Mouse (Mus musculus): ENCODE results near the gene Gm3448. TPM values are rescaled to one million over a fixed set of nuclear protein-coding genes. Genes with fewer than 3 reads are reported as not detected.
"Not testable (repeated sequence)": the region's sequence is repeated elsewhere in the genome, so short reads cannot be mapped to it uniquely, and the experiment has no call there.

Gene Gm3448
- total RNA-seq, 2 experiments from 2014 or later: 0.67 to 1.2 TPM

DNA sequence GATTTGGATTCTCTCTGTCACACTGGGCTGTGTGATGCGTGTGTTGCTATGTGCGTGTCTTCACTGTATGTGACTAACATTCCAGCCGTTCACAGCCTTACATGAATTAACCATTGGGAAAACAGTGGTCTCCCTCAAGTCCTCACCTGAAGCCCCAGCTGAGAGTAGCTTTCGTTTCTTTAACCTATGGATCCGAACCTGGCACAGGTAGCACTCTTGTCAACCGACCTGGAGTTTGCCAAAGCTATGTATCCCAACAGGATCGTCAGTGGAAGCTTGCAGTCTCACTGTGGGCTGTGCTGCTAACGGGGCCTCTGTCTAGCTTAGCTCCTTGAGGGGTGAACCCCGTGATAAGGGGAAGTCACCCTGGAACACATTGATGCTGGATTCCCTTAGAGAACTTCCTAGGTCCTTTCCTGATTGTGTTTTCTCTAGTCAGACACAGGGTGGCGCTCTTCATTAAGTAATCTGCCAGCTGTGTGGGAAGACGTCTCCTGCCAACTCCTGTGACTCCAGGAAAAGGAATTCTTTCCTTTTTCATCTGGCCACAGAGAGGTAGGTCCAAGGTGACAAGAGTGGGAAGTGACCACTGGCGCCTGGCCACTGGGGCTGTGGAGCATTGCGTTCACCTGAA is 24.2 kb upstream of the Gm3448 start:
- intact Hi-C loops (cut with DNase I): loop anchor here (1.0 to 5.0 kb wide), 4 partner anchors 117 to 402 kb away; partner anchors contain the start of gene Fam120b
- Histone ChIP-seq H3K4me3 (peak overlapping the region; percentile 44), H3K27ac (no peak overlapping the region)
- TF ChIP-seq CTCF (IDR thresholded peaks at IDR 0.05): peak; percentile 87
- DNase-seq: peak; percentile 60

GRCm38 (mm10) chr17:15060356-15060755 is 19.0 kb upstream of the Gm3448 start:
- no peak for TF ChIP-seq CTCF (IDR thresholded peaks at IDR 0.05)
- Histone ChIP-seq H3K4me3 (no peak overlapping the region), H3K27ac (no peak overlapping the region)
- intact Hi-C loops (cut with DNase I): no loop called here
- DNase-seq: no peak

- Histone ChIP-seq H3K27ac (no peak overlapping the region), H3K4me3 (no peak overlapping the region)
- no peak for TF ChIP-seq CTCF (IDR thresholded peaks at IDR 0.05)
- DNase-seq: no peak
- intact Hi-C loops (cut with DNase I): no loop called here
These were observed 18.3 kb upstream of the Gm3448 start for GRCm38 (mm10) chr17:15059646-15060045.

- DNase-seq: no peak
- Histone ChIP-seq H3K27ac (no peak overlapping the region), H3K4me3 (no peak overlapping the region)
- intact Hi-C loops (cut with DNase I): no loop called here
- TF ChIP-seq CTCF (IDR thresholded peaks at IDR 0.05): no peak
These were observed 16.8 kb upstream of the Gm3448 start for GRCm38 (mm10) chr17:15058161-15058591.

GRCm38 (mm10) chr17:15055925-15056324 is 14.6 kb upstream of the Gm3448 start:
- Histone ChIP-seq H3K4me3 (no peak overlapping the region), H3K27ac (no peak overlapping the region)
- intact Hi-C loops (cut with DNase I): no loop called here
- TF ChIP-seq CTCF (IDR thresholded peaks at IDR 0.05): no peak
- DNase-seq: no peak

DNA sequence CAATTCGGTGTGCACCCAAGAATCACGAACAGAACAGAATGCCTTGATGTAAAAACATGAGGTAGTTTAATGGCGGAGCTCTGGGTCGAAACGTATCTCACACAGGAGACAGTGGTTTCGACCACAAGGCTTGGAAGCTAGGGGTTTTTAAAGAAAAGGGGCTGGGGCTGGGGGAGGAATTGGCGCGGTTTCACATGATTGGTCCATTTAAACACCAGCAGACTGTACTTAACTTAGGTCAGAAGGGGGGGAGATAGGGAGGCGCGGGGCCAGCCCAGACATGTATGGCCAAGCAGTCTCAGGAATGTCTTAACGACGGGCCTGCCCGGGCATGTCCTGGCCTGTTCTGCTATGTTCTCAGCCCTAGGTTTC is 12.5 kb upstream of the Gm3448 start:
- DNase-seq; H3K4me3 ChIP-seq; intact Hi-C loops (cut with DNase I); H3K27ac ChIP-seq: not testable (repeated sequence)

DNA sequence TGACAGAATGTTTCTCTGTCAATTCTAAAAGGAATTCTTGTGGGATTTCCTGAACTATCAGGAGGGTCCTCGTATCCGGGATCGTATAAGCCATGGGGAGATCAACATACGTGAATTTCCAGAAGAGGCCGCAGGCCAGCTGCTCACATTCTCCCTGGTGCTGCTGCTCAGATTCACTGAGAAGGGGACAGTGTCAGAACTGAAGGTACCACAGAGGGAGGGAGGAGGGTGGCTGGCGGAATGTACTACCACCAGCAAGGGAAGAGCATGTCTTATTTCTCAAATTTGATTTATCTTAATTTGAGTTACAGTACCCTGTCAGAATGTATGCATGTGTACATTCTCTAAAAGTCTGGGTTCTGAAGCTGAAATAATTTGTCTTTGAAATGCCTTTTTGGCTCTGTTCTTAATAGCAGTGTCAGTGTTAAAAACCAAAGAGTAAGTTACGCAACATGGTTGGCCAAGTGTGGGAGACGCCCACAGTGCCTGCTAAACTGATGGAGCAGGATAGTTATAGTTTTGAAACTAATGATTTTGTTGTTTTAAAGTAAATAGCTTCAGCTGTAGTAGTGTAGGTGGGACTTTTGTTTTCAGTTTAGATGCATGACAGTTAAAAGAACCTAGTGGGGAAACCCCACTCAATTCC is 12.0 kb upstream of the Gm3448 start:
- H3K4me3 ChIP-seq; H3K27ac ChIP-seq; DNase-seq; intact Hi-C loops (cut with DNase I): not testable (repeated sequence)

- H3K4me3 ChIP-seq; DNase-seq; H3K27ac ChIP-seq; intact Hi-C loops (cut with DNase I): not testable (repeated sequence)
These were observed 11.4 kb upstream of the Gm3448 start for GRCm38 (mm10) chr17:15052766-15053165.

DNA sequence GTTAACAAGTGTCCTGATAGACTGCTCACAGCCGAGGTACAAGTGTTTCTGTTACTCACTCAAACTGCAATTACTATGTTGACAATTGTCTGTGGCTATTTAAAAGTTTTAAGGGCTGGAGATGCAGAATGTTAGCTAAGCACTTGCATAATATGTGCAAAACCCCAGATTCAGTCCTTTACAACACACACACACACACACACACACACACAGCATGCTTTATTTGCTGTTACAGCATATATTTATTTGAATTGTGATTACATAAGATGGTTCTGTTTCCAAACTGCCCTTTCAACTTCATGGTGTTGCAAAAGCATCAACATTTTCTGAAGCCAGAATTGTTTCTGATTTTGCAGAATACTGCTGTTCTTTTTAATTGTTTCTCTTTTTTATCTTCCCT is 9.0 kb upstream of the Gm3448 start:
- DNase-seq; intact Hi-C loops (cut with DNase I); H3K27ac ChIP-seq; H3K4me3 ChIP-seq: not testable (repeated sequence)

- H3K27ac ChIP-seq; DNase-seq; intact Hi-C loops (cut with DNase I); H3K4me3 ChIP-seq: not testable (repeated sequence)
These were observed 882 bp downstream of the Gm3448 start for GRCm38 (mm10) chr17:15040455-15040854.

DNA sequence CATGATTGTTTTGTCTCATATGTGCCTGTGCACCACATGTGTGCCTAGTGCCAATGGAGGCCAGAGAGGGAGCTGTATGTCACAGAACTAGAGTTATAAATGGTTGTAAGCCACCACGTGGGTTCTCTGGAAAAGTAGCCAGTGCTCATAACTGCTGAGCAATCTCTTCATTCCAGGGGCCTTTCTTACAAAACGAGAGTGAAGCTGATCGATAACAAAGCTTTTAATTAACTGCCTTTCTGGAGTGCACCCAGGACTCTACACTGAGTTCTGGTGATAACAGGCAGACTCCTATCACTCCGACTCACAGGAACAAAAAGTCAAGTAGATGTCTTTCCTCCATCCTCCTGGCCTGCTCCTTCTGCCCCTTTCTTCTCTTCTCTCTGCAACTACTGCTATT is 9.9 kb downstream of the Gm3448 start:
- intact Hi-C loops (cut with DNase I); H3K4me3 ChIP-seq; H3K27ac ChIP-seq; DNase-seq: not testable (repeated sequence)

DNA sequence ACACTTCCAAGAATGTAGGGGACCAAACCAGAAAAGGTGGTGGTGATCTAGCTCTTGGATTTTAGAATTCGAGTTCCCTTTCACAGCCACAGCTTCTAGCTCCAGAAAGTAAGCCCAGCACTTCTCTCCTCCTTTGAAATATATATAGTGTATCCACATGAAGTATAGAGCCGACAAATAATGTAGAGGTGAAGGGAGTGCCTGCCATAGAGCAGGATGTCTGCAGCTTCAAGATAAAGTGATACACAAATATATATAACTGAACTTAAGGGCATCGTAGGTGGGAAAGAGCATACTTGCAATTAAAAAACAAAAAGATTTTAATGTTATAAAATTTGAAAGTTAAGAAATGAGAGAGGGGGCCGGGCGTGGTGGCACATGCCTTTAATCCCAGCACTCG is 15.8 kb downstream of the Gm3448 start:
- intact Hi-C loops (cut with DNase I); H3K27ac ChIP-seq; DNase-seq; H3K4me3 ChIP-seq: not testable (repeated sequence)

- DNase-seq; H3K27ac ChIP-seq; H3K4me3 ChIP-seq; intact Hi-C loops (cut with DNase I): not testable (repeated sequence)
These were observed 16.7 kb downstream of the Gm3448 start for GRCm38 (mm10) chr17:15024502-15025193.

DNA sequence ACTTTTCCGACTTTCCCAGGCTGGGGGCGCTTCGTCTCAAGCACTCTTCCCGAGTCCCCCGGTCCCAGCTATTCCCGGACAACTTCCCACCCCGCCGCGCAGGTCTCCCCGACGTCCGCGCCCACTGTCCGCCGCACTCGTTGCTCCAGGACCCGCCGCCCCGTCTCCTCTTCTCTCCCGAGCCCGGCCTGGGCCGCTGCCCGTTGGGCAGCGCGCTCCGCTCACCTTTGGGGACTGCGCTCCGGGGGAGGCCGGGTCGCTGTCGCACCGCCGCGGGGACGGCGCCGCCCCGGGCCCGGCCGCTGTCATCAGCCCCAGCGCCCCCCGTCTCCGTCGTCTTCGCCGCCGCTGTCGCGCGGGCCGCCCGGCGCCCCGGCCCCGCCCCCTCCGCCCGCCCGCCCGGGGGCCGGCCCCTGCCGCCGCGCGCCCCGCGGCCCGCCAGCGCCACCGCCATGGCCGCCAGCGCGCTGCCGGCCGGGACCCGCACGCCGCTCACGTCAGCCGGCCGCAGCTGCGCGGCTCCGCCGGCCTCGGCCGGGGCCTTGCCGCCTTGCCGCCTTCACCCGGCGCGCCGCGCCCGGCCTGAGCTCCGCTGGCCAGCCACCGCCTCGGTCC is 17.4 kb downstream of the Gm3448 start:
- intact Hi-C loops (cut with DNase I); H3K27ac ChIP-seq; DNase-seq; H3K4me3 ChIP-seq: not testable (repeated sequence)

DNA sequence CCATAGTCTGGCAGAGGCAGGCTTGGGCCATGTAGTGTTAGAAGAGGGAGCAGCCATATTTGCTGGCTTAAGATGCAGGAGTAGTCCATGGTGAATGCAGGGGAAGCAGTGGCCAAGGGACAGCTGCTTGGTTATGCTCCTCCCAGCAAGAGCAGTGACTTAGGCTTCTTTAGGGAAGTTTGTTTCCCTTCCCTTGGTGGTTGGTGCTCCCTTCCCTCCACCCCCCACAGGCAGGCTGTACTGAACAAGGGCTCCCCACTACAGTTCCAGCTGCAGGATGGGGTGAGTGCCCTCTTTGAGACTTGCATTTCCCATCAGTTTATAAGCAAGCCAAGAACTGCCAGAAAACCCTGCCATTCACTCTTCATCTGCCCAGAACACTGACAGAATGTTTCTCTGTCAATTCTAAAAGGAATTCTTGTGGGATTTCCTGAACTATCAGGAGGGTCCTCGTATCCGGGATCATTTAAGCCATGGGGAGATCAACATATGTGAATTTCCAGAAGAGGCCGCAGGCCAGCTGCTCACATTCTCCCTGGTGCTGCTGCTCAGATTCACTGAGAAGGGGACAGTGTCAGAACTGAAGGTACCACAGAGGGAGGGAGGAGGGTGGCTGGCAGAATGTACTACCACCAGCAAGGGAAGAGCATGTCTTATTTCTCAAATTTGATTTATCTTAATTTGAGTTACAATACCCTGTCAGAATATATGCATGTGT is 19.7 kb downstream of the Gm3448 start:
- intact Hi-C loops (cut with DNase I): not testable (repeated sequence)

DNA sequence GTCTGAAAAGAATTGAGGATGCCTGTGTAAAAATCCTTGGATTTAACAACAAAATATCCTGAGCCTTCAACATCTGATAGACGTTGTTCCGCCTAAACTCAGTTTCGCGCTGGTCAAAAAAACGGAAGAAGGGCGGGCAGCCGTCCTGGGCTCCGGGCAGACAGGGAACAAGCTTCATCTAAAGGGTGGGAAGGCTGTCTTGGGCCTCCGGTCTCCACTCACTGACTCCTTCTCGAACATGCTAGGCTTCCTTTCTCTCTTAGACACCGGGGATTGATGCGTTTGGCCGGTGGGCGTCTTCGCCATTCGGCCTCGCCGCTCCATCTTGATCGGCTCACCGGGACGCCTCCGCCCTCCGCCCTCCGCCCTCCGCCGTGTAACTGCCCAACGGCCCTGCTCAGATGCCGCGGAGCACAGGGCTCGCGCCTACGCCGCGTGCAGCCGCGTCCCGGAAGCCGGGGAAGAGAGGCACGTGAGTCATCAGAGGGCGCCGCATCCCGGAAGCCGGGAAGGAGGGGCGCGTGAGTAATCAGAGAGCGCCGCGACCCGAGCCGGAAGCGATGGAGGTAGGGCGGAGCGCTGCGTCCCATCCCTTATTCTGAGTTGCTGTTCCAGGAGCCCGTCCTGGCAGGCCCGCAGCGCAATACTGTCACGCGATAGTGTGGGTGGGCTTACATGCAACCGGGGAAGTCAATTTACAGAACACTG is 31.5 kb downstream of the Gm3448 start, which contains the start of gene Gm3435:
Gene Gm3435 (plus strand): TSS at position 471 of the 708 bp plus-strand sequence.
- DNase-seq; intact Hi-C loops (cut with DNase I); H3K4me3 ChIP-seq; H3K27ac ChIP-seq: not testable (repeated sequence)

More for the DNA sequence above, 19.7 kb downstream of the Gm3448 start:
- Histone ChIP-seq H3K4me3 (peak overlapping the region; percentile 34; the same call in 1 of the 2 replicates), H3K27ac (peak overlapping the region; percentile 48; the same call in 1 of the 2 replicates)
- DNase-seq: peak; percentile 39

- intact Hi-C loops (cut with DNase I); H3K4me3 ChIP-seq; H3K27ac ChIP-seq; DNase-seq: not testable (repeated sequence)
These were observed 32.2 kb downstream of the Gm3448 start for GRCm38 (mm10) chr17:15009088-15009487.
